Mouse (Mus musculus) adrenal gland (tissue): ENCODE results near the gene Plppr2.

ENCODE experiments used
- intact Hi-C: fragments of 180-260 bp; cut with DNase I; formaldehyde crosslinking; loops from one replicate; pipeline ENCODE4 v1.15.1; 2025

Plppr2 gene

DNA sequence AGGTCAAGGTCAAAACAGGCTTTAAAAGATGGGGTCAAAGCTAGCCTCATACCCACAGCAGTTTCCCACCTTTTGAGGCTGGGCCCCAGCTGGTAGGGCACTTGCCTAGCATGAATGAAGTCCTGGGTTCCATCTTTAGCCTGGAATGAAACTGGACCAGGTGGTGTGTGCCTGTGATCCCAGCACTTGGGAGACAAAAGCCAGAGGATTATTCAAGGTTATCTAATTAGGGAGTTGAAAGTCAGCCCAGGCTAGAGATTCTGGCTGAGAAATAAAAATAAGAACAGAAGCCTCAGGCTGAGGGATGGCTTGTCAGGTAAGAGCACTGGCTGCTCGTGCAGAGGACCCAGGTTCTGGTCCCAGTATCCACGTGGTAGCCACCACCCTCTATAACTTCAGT lies 4.8 kb upstream of the Plppr2 start:
- intact Hi-C loops: no loop called here

DNA sequence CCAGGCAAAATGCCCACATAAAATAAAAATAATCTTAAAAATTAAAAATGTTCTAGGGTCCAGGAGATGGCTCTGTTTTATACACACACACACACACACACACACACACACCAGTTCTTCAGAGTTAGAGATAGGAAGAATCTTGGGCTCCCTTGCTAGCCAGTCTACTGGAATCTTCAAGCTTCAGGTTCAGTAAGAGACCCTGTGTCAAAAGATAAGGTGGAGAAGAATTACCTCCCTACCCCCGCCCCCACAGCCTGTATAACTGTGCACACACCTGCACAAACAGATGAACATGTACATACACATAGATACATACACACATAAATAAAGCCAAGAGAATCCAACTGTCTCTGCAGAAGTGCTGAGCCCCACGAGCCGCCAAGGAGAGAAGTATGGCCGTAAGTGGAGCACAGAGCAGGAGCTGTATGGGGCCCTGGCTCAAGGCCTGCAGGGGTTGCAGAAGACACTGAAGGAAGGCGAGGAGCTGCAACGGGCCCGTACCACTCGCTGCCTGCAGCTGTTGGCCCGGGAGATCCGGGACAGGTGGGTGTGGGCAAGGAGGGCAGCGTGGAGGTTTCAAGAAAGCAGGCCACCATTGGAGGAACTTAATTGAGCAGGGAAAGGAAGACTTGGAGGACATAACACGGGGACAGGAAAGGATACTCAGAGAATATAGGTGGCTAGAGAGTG lies 4.2 kb upstream of the Plppr2 start:
- intact Hi-C loops: no loop called here

DNA sequence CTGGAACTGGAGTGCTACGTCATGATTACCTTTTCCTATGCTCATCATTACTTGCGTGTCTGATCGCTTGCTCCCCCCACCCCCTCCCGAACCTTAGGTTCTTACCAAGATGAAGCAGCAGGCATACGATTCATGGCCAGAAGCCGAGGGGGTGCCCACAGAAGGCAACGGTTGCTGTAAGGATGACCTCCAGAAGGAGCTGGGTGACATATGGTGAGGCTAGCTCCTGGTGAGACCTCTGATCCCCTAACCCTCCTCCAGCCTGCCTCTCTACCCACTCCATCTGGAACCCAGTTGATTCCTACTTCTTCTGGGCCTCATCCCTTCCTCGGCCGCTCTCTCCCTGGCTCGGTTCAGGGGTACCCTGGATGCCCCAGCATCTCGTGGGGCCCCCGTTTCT lies 2.8 kb upstream of the Plppr2 start:
- intact Hi-C loops: no loop called here

DNA sequence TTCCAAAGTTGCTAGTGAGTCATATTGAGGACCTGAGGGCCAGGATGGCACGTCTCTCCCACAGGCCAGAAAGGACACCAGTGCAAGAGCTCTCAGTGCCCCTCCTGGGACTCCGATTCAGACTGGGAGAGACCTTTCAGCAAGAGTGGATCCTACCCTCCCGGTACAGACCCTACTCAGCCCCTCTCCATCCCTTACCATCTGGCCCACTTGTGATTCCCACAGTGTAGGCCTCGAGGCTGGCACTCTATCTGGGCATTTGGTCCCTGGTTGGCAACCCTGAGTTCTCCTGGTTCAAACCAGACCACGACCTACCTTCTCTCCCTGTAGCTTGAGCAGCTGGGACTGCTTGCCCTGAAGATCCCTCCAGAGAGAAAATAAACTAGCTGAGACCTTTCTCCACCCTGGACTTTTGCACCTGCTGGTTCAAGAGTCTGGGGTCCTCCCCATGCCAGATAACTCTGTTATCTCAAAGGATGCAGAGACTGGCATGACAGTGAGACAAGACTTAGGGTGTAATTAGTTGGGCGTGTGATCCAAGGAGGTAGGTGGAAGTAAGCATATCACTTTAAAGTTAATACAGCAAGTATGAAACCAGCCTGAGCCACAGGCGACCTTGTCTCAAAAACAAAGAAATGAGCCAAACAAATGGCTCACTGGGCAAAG lies 1.2 kb upstream of the Plppr2 start:
- intact Hi-C loops: no loop called here

DNA sequence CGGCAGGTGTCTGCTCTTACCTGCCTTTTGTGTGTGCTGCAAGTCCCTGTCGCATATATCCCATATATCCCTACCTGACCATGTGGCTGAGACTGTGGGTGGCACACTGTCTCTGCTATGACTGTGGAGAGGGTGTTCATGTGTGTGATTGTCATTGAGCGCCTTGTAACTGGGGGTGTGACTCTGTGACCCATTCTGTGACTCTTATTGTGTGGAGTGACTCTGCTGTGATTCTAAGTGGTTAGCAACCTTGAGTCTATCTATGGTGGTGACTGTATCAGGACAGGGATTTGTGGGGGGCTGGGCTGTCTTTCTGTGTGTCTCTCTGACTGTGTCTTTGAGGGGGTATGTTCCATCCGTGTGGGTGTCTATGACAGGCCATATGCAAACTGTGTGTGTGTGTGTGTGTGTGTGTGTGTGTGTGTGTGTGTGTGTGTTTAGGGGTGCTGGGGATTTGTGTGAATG lies 910 bp downstream of the Plppr2 start:
- intact Hi-C loops: no loop called here

DNA sequence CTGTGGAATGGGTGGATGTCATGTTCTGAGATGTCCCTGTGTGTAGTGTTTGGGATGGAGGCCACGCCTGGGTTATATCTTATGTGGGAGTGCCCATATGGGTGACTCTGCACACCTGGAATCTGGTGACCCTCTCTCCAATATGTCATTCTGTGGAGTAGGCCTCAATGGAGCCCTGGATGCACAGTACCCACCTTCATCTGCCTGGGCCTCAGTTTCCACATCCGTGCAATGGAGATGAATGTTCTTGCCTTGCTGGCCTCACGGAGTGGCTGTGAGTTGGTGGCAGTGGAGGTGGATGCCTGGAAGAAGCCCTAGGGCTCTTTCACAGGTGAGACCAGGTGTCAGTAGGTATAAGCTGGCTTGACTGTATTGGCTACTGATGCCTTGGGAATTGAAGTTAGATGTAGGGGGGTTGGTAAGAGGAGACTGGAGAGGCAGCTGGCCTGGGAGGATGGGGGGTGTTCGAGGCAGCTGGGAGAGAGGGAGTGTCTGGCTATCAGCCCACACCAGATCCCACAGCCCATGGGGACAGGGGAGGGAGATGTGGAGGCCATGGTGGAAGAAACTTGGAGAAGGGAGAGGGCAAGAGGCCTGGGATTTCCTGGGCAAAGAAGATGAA lies 1.5 kb downstream of the Plppr2 start:
- intact Hi-C loops: no loop called here

DNA sequence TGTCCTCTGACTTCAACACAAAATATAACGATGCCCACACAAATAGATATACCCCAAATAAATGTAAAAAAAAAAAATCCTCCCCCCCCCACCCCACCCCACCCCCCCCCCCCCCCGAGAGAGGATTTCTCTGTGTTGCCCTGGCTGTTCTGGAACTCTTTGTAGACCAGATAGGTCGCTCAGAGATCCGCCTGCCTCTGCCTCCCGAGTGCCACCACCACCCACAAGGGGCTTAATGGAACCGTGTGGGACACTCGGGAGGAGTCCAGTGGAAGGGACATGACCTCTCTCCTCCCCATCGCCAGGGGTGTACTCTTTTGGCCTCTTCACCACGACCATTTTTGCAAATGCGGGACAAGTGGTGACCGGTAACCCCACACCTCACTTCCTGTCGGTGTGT lies 6.2 kb downstream of the Plppr2 start:
- intact Hi-C loops: no loop called here

DNA sequence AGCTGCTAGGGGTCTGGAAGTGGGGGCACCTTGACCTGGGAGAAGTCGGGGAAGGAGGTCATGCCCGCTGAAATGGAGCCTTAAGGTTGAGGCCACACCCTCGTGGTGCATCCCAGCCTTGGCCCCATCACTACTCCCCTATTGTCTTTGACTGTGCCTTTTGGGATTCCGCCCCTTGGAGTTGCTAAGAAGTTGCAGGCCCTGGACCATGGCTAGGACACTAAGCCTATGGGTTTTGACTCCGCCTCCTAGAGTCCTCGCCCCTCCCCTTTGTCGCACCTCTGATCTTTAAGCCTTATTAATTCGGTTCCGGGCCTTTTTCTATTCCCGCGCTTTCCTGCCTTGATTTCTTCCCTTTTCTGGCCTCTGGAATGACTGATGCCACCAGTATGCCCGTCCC lies 6.8 kb downstream of the Plppr2 start:
- intact Hi-C loops: no loop called here

DNA sequence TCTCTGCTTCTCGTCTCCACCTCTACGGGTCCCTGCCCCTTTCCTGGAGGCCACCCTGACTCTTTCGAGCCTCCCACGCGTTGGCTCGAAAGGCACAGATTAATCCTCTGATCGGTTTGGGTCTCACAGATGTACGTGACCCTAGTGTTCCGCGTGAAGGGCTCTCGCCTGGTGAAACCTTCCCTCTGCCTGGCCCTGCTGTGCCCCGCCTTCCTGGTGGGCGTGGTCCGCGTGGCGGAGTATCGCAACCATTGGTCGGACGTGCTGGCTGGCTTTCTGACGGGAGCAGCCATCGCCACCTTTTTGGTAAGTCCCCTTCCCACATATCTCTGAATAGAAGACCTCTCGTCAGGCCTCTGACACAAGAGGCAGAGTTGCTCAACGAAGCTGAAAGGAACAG lies 7.4 kb downstream of the Plppr2 start:
- intact Hi-C loops: no loop called here

DNA sequence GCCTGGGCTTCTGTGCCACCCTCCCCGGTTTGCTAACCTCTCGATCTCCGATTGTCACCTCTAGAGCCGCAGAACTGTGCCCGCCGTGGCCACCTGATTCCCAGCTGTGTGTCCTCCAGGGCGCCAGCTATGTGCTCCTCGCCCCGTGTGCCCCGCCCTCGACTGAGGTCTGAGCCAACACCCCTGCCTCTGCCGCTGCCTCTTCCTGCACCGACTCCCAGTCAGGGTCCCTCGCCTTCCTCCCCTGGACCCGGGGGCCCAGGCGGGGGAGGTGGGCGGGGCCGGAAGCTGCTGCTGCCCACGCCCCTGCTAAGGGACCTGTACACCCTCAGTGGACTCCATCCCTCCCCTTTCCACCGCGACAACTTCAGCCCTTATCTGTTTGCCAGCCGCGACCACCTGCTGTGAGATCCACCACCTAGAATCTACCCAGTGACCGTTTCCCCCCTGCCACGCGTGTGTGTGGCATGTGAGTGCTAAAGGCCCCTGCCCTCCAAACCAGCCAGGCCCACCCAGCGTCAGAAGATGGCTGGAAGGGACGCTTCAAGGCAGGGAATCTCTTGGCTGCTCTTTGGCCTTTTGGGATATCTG lies 10.8 kb downstream of the Plppr2 start:
- intact Hi-C loops: no loop called here

DNA sequence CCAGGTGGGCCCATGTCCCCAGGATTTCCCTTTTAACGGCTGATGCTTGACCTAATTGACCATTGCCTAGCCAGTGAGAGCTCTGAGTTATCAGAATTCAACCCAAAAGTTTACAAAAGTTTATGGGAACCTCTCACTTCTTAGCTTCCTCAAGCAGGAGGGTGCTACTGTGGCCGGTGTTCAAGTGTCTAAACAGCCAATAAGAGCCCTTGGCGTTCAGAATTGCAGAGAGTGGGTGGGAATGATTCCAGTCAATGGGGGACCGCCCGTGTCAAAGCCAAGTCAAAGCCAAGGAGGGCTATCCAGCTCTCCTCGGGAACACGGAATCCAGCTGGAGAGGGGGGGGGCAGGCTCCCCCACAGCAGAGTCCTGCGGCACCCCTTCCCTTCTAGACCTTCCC lies 11.3 kb downstream of the Plppr2 start:
- intact Hi-C loops: no loop called here

DNA sequence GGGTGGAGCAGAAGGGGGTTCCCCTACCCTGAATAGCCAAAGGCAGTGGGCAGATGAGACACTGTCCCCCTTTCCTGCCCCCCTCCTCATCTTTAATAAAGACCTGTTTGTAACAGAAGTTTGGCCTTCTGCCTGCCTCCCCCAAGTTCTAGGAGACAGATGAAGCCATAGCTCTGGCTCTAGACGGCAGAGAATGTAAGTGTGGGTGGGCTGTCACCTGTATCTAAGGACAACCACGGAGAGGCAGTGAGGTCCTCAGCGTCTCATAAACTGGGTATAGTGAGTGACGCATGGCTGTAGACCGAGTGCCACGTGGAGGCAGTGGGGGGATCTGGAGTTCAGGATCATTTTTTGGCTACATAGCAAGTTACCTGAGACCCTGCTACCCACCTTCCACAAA lies 12.0 kb downstream of the Plppr2 start:
- intact Hi-C loops: no loop called here

DNA sequence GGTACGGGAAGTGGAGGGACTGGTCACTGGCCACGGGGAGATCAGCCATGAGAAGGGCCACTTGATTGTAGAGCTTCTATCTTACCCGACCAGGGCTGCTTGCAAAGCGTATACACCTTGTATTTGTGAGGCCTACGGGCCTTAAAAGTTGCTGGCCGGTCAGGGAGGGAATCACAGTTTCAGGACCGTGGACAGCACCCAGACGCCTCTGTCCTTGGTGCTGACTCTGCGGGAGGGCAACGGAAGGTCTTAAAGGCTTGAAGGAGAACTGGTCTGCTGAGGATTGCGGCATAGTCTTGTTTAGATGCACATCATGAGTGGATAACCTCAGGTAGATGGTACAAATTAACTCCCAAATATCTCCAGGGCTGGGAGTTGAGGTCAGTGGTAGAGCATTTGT lies 13.5 kb downstream of the Plppr2 start:
- intact Hi-C loops: no loop called here

DNA sequence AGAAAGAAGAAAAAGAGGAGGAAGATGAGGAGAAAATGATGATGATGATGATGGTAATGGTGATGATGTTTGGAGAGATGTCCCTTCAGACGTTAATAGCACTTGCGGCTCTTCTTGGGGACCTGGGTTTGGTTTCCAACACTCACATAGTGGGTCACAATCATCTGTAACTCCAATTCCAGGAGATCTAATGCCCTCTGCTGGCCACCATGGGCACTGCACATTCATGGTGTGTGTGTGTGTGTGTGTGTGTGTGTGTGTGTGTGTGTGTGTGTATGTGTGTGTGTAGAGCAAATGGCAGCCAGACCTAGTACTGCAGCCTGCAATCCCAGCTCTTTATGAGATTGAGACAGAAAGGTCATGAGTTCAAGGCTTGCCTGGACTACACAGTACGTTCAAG lies 15.1 kb downstream of the Plppr2 start:
- intact Hi-C loops: no loop called here

DNA sequence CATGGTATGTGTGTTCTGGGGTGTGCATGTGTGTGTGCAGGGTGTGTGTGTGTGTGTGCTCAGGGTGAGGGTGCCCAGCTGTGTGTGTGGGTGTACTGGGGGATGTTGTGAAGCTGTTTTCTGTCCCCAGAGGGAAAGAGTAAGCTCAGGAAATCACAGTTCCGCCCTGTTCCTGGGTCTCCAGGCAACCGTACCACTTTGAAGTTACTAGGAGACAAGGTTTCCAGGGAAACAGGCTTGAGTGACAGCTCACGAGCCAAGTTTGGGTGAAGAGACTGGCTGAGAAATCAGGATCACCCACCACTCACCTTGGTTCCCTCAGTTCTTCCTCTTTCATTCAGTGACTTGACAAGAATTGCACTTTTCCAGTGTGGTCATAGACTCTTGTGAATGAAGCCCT lies 16.8 kb downstream of the Plppr2 start:
- intact Hi-C loops: no loop called here

DNA sequence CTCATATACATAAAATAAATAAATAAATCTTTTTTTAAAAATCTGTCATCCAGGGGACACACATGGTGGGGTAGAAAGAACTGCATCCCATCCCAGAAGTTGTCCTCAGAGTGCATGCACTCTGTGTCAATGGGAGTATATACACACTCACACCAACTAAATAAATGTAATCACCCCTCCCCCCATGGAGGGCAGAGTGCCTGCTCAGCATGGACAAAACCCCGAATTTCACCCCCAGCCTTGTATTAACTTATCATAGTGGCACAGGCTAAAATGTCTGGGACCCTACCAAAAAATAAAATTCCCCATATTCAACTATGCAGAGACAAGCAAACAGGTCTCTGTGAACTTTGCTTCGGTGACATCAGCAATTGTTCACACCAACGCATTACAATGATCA lies 17.8 kb downstream of the Plppr2 start:
- intact Hi-C loops: no loop called here

DNA sequence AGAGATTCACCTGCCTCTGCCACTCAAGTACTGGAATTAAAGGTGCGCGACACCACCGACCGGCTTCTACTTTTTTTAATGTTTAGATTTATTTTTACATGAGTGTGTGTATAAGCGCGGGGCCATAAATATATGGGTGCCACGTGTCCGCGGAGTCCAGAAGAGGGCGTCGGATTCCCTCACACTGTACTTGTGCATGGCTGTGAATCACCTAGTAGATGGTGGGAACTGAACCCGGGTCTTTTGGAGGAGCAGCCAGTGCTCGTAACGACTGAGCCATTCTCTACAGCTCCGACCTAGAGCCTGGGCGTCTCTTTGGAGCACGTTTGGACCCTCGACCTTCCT lies 18.4 kb downstream of the Plppr2 start:
- intact Hi-C loops: no loop called here

DNA sequence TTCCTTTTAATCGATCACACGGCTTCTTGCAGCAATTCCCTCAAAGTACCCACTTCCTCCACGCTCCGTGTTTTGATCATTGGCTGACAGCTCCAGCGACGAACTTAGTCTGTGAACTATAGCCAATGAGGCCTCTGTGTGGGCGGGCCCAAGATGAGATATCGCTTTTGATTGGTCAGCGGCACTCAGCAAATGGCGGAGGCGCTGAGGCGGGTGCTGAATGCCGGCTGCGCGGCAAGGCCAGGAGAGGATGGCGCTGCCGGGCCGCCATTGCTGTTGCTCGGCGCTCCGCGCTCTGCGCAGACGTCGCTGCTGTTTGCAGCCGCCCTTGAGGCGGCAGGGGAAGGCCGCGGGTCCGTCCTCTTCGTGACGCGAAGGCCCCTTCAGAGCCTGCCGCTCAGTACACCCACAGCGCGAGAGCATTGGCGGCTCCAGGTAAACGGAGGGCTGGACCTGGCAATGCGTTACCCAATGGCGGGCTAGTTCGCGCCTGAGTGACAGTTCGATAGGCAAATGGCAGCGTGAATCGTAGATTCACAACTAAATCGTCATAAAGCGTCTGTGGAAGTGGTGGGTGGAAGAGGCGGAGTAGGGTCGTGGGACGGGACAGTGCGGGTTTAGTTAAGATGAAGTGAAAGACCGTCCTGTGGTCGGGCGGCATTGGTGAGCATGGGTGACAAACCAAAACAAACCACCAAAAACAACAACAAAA lies 18.9 kb downstream of the Plppr2 start, which contains the start of gene Swsap1:
Gene Swsap1, plus strand, starts transcription at position 186 of the 712 bp plus-strand sequence.
- intact Hi-C loops: no loop called here

DNA sequence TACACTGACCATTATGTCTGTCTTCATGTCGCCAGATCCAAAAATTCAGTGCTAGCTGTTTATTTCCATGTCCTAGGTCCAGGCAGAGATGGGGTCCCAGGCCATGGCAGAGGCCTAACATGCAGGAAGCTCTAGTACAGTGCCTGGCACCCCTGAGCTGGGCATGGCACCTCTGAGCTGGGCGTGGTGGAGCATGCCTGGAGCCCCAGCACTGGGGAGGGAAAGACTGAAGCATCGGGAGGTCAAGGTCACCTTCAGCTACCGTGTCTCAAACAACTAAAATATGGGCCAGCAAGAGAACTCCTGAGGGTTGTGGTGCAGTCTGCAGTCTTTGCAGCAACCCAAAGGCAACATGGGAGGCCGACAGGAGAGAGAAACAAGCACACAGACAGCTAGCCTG lies 21.5 kb downstream of the Plppr2 start:
- intact Hi-C loops: no loop called here

DNA sequence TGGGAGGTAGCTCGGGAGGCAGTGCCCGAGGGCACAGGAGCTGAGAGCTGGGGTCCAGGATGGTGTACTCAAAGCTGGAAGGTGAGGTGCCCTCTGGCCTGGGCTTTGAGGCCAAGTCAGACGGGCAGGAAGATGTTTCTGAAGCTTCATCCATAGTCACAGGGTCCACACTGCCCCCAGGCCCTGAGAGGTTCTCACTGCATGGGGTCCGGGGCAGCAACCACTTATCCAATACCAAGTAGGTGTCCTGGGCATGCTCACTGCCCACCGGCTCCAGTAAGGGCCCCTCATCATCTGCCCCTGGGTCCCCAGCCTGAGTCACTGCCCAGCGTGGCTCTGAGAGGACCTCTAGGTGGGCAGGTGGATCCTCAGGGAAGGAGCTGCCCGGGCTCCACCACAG lies 22.4 kb downstream of the Plppr2 start:
- intact Hi-C loops: no loop called here

DNA sequence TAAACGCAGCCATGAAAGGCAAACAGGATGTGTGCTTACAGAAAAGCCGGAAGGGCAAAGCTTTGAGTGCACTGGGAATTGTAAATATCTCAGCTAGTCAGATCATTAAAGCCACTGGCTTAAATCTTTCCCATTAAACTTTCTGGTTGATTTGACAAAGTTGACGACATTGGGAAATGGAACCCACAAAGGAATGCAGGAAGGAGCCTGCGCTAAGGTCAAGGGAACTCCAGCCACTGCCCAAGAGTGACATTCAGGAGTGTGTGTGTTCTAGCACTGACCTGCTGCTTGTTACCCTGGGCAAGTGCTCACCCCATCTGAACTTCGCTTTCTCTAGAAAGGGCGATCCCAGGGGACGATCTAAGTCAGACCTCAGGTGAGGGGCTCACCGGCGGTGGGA lies 23.3 kb downstream of the Plppr2 start:
- intact Hi-C loops: no loop called here
